Mouse (Mus musculus): ENCODE results near the gene Mbl2. TPM values are rescaled to one million over a fixed set of nuclear protein-coding genes. Genes with fewer than 3 reads are reported as not detected.

Mbl2 gene
- polyA plus RNA-seq (2014; fragmentation: Illumina TruSeq; extraction: RNeasy Lipid Tissue Mini Kit (QIAGEN cat#74804); ENCODE audit: low read depth, low replicate concordance): not detected

GRCm38 (mm10) chr19:30232691-30233090 is at the start of gene Mbl2:
Gene Mbl2, plus strand, starts transcription at chr19:30232942.

Other genes with a start within 250 kb of the Mbl2 start
- gene Trpd52l3, start 229.2 kb upstream of the Mbl2 start, polyA plus RNA-seq (2014; fragmentation: Illumina TruSeq; extraction: RNeasy Lipid Tissue Mini Kit (QIAGEN cat#74804); ENCODE audit: low read depth, low replicate concordance): 136 TPM
- gene Uhrf2, start 202.4 kb upstream of the Mbl2 start, polyA plus RNA-seq (2014; fragmentation: Illumina TruSeq; extraction: RNeasy Lipid Tissue Mini Kit (QIAGEN cat#74804); ENCODE audit: low read depth, low replicate concordance): 26.7 TPM
- gene Gldc, start 57.5 kb upstream of the Mbl2 start, polyA plus RNA-seq (2014; fragmentation: Illumina TruSeq; extraction: RNeasy Lipid Tissue Mini Kit (QIAGEN cat#74804); ENCODE audit: low read depth, low replicate concordance): 1.4 TPM

Measured in testis, adult 10 weeks (tissue).